Mouse (Mus musculus) kidney, embryonic 15.5 days (tissue): ENCODE results near the gene Ric8a. TPM values are rescaled to one million over a fixed set of nuclear protein-coding genes. Genes with fewer than 3 reads are reported as not detected.

ENCODE experiments used
- ATAC-seq: fragments of 200-750 bp; cut with Nextera tagmentation; replicated peaks from 2 replicates; pipeline ENCODE4 v1.8.0; 2017; ENCODE audit warnings: moderate TSS enrichment; ENCODE audit not compliant: low FRiP score
- H3K27ac ChIP-seq: fragments of 300-500 bp; sonication (generic); 2 replicates; pipeline ENCODE4 v1.5.1; 2015; ENCODE audit warnings: mild to moderate bottlenecking, inconsistent platforms
- H3K27me3 ChIP-seq: fragments of 300-500 bp; sonication (generic); 2 replicates; pipeline ENCODE4 v1.6.1; 2015; ENCODE audit warnings: inconsistent platforms
- H3K36me3 ChIP-seq: fragments of 300-500 bp; sonication (generic); 2 replicates; pipeline ENCODE4 v1.6.1; 2015; ENCODE audit warnings: inconsistent platforms
- H3K4me1 ChIP-seq: fragments of 300-500 bp; sonication (generic); 2 replicates; pipeline ENCODE4 v1.6.1; 2015; ENCODE audit warnings: inconsistent platforms
- H3K4me2 ChIP-seq: fragments of 300-500 bp; sonication (generic); 2 replicates; pipeline ENCODE4 v1.6.1; 2015; ENCODE audit warnings: moderate library complexity, mild to moderate bottlenecking, inconsistent platforms
- H3K4me3 ChIP-seq: fragments of 300-500 bp; sonication (generic); replicated peaks from 2 replicates; pipeline ENCODE4 v1.5.1; 2015; ENCODE audit warnings: mild to moderate bottlenecking, inconsistent platforms
- H3K9ac ChIP-seq: fragments of 300-500 bp; sonication (generic); 2 replicates; pipeline ENCODE4 v1.6.1; 2015; ENCODE audit warnings: mild to moderate bottlenecking, inconsistent platforms
- H3K9me3 ChIP-seq: fragments of 300-500 bp; sonication (generic); replicated peaks from 2 replicates; pipeline ENCODE4 v1.6.1; 2016; ENCODE audit warnings: inconsistent platforms
- WGBS: fragments of 180-500 bp; shearing (Covaris S2); methylation state at CpG from one replicate; pipeline ENCODE4 v1.1.7; 2015; ENCODE audit warnings: mixed read lengths; 5-methylcytosine and 5-hydroxymethylcytosine counted together
- polyA plus RNA-seq: library from polyadenylated mRNA; unstranded; fragments of >200 nt; fragmentation: Nextera tagmentation; extraction: Ambion mirVana; gene quantifications from 2 replicates; pipeline ENCODE4 v1.2.1, GENCODE M21; 2015

Gene Ric8a
- polyA plus RNA-seq: 54.8 and 59.7 TPM in 2 replicates

DNA sequence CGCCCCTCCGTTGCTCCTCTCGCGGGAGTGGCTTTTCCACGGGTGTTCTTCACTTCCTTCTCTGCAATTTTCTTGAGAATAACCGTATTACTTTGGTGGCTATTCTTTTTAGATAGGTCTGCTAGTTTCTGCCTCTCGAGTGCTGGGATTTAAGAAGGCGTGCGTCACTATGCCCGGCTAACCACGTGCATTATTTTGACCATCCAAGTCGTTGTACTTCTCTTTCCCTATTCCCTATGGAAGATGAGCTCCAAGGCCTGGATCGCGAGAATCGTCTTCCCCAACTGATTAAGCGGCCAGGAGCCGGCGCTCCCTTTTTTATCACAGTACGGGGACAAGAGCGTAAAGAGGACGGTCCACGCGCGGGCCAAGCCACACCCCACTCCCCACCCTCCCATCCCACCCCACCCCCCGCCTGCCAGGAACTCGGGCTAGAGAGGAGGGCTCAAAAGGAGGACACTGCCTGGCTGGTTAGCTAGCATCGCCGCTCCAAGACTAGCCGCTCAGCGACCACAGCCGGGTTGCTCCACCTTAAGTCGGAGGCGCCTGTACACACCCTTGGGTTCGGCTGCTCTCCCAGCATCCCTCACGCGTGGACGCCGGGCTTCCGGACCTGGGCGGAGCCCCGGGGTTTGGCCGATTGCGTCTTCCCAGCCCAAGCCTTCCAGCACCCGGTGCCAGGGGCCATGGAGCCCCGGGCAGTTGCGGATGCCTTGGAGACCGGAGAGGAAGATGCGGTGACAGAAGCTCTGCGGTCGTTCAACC lies at the start of gene Ric8a:
Gene Ric8a (plus strand): TSS at position 173 of the 765 bp plus-strand sequence.
- Histone ChIP-seq H3K4me3 (peak within 1 kb of the TSS; percentile 92), H3K9me3 (no peaks in the 10 kb centered on the region), H3K27me3 (no peaks in the 10 kb centered on the region), H3K4me2 (peak within 1 kb of the TSS; percentile 100), H3K4me1 (peaks cover 28% of the 10 kb centered on the region), H3K27ac (peak within 1 kb of the TSS; percentile 95), H3K9ac (peak within 1 kb of the TSS; percentile 93), H3K36me3 (peaks cover 65% of the 10 kb centered on the region)
- ATAC-seq: peak; percentile 86
- under 1% methylated on average over 50 of the region's 50 CpGs for WGBS

GRCm38 (mm10) chr7:140810496-140810895 lies 46.3 kb upstream of the Ric8a start:
- Histone ChIP-seq H3K9ac (no peak overlapping the region), H3K27ac (no peak overlapping the region), H3K9me3 (no peaks in the 10 kb centered on the region), H3K4me3 (no peak overlapping the region), H3K27me3 (no peaks in the 10 kb centered on the region), H3K4me2 (no peak overlapping the region), H3K36me3 (peaks cover 17% of the 10 kb centered on the region), H3K4me1 (no peaks in the 10 kb centered on the region)
- 93% methylated on average over 6 of the region's 6 CpGs for WGBS
- ATAC-seq: no peak

DNA sequence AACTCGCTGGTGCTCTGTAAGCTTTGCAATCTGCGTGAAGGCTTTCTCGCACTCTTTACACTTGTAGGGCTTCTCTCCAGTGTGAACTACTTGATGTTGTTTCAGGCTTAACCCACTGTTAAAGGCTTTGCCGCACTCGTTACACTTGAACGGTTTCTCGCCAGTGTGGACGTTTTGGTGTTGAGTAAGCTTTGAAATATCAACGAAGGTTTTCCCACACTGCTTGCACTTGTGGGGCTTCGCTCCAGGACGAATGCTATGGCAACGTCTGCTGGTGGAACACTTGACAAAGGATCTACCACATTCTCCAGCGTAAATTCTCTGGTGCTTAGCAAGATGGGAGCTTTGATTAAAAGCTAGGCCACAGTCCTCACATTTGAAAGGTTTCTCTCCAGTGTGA lies 45.0 kb upstream of the Ric8a start:
- Histone ChIP-seq H3K4me1 (no peaks in the 10 kb centered on the region), H3K9me3 (no peaks in the 10 kb centered on the region), H3K4me3 (no peak overlapping the region), H3K27me3 (no peaks in the 10 kb centered on the region), H3K4me2 (no peak overlapping the region), H3K27ac (no peak overlapping the region), H3K9ac (no peak overlapping the region), H3K36me3 (peaks cover 17% of the 10 kb centered on the region)
- WGBS: 83% methylated on average over 13 of the region's 13 CpGs
- ATAC-seq: no peak

DNA sequence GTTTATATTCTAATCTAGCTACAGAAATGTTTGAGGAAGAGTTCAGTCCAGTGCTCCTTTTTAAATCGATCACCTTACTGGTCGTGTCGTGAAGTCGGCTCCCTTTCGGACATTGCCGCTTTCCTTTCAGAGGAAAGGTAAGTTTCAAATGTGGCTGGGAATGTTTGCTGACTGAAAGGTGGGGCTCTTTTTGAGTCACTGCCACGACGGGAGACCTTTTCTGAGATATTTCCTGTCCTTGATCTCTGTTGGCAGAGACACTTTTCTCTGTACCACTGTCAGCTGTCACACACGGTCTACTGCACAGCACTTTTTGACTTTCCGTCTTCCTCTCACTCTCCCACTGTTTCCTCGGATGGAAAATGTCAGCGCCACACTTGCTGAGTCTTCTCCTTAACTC lies 43.9 kb upstream of the Ric8a start:
- 87% methylated on average over 12 of the region's 12 CpGs for WGBS
- H3K4me2 ChIP-seq: no peak overlapping the region
- ATAC-seq: no peak
- no peaks in the 10 kb centered on the region for H3K9me3 ChIP-seq
- no peaks in the 10 kb centered on the region for H3K4me1 ChIP-seq
- no peak overlapping the region for H3K9ac ChIP-seq
- no peak overlapping the region for H3K27ac ChIP-seq
- H3K27me3 ChIP-seq: no peaks in the 10 kb centered on the region
- H3K4me3 ChIP-seq: no peak overlapping the region
- H3K36me3 ChIP-seq: peaks cover 17% of the 10 kb centered on the region

DNA sequence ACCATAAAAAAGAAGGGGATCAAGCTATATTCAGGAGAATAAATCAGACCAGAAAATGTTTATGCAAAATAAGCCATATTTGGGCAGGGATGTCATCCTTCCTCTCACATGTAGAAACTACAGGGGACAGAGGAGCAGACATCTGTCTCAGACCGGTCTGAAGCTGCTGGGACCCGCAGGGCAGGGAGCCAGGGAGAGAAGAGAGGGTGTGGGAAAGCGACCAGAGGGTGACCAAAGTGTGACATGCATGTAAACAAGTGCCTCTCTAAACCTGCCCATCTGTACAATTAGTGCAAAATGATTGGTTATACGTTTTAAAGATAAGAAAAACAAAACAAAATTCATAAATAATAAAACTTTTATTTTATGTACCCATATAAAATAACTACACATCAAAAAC lies 36.6 kb upstream of the Ric8a start:
- no peak overlapping the region for H3K9ac ChIP-seq
- no peaks in the 10 kb centered on the region for H3K36me3 ChIP-seq
- WGBS: 63% methylated on average over 4 of the region's 4 CpGs
- H3K4me2 ChIP-seq: no peak overlapping the region
- H3K9me3 ChIP-seq: no peaks in the 10 kb centered on the region
- H3K4me3 ChIP-seq: no peak overlapping the region
- ATAC-seq: no peak
- no peaks in the 10 kb centered on the region for H3K27me3 ChIP-seq
- H3K4me1 ChIP-seq: peaks cover 10% of the 10 kb centered on the region
- H3K27ac ChIP-seq: no peak overlapping the region

DNA sequence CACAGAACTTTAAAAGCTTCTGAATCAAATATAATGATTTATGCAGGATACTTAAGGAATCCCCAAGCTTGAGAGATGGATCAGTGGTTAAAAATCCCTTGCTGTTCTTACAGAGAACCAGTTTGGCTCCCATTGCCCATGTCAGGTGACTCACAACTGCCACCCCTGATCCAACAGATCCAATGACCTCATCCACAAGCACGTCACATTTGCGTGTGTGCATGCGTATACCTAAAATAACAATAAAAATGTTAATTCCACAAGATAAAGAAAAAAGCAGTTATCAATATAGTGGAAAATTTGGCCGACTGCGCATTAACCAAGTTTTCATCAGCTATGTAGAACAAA lies 35.5 kb upstream of the Ric8a start:
- Histone ChIP-seq H3K4me3 (peak overlapping the region; percentile 56), H3K4me2 (peak overlapping the region; percentile 90), H3K36me3 (no peaks in the 10 kb centered on the region), H3K9ac (peak overlapping the region; percentile 42; the same call in 1 of the 2 replicates), H3K27ac (no peak overlapping the region), H3K27me3 (no peaks in the 10 kb centered on the region), H3K4me1 (peaks cover 10% of the 10 kb centered on the region), H3K9me3 (no peaks in the 10 kb centered on the region)
- 54% methylated on average over 5 of the region's 5 CpGs for WGBS
- ATAC-seq: 0 out of 2 replicates have a peak, but pooled peaks have one; percentile 22

- Histone ChIP-seq H3K36me3 (no peaks in the 10 kb centered on the region), H3K4me3 (peak within 1 kb of the TSS; percentile 56), H3K27ac (no peak within 1 kb of the TSS), H3K9ac (peak within 1 kb of the TSS; percentile 42), H3K4me1 (peaks cover 10% of the 10 kb centered on the region), H3K4me2 (peak within 1 kb of the TSS; percentile 90), H3K9me3 (no peaks in the 10 kb centered on the region), H3K27me3 (peaks cover 5% of the 10 kb centered on the region; the same call in 1 of the 2 replicates)
- ATAC-seq: peak; percentile 85
- WGBS: 2% methylated on average over 21 of the region's 21 CpGs
Observed at GRCm38 (mm10) chr7:140821653-140822329, 35.0 kb upstream of the Ric8a start, which contains the start of gene Zfp941. Gene Zfp941, minus strand, starts transcription at chr7:140822178.

- no peak for ATAC-seq
- no peaks in the 10 kb centered on the region for H3K36me3 ChIP-seq
- no peak overlapping the region for H3K4me3 ChIP-seq
- H3K27me3 ChIP-seq: peaks cover 7% of the 10 kb centered on the region; the same call in 1 of the 2 replicates
- H3K9me3 ChIP-seq: no peaks in the 10 kb centered on the region
- no peak overlapping the region for H3K9ac ChIP-seq
- no peak overlapping the region for H3K4me2 ChIP-seq
- no peak overlapping the region for H3K27ac ChIP-seq
- H3K4me1 ChIP-seq: peaks cover 10% of the 10 kb centered on the region
- WGBS: 90% methylated on average over 4 of the region's 4 CpGs
Observed at GRCm38 (mm10) chr7:140822731-140823130, 34.0 kb upstream of the Ric8a start.

DNA sequence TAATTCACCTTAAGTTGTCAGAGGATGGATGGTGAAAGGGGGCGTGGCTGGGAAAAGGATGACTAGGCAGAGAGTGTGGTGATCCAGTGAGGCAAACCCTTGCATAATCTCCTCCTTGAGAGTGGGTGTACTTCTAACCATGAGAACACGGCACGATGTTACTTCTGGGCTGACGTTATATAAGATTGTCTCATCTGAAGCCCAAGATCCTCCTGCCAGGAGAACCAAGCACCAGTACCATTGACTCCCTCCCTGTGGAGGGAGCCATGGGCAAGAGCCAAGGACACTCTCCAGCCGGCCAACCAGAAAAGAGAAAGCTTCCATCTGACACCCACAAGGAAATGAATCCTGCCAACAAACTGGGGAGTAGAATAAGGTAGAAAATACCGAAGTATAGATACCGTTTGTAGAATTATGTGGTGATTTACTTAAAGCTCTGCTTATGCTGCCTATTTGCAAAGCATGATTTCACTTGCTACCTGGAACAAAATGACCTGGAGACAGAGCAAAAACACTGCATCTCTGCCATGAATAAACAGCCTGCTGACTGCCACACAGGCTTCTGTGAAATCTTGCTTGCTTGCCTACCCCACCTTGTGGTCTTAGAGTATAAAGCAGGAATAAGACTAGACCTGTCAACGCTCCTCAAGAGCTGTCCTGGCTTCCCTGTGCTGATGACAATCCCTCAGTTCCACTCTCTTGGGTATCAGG lies 28.4 kb upstream of the Ric8a start:
- H3K36me3 ChIP-seq: no peaks in the 10 kb centered on the region
- no peak; the same call in 1 of the 2 replicates for ATAC-seq
- H3K27ac ChIP-seq: no peak overlapping the region
- H3K4me2 ChIP-seq: no peak overlapping the region
- no peaks in the 10 kb centered on the region for H3K4me1 ChIP-seq
- 30% methylated on average over 8 of the region's 8 CpGs for WGBS
- no peak overlapping the region for H3K9ac ChIP-seq
- no peaks in the 10 kb centered on the region for H3K9me3 ChIP-seq
- H3K4me3 ChIP-seq: no peak overlapping the region
- peaks cover 7% of the 10 kb centered on the region; the same call in 1 of the 2 replicates for H3K27me3 ChIP-seq

GRCm38 (mm10) chr7:140831447-140831846 lies 25.3 kb upstream of the Ric8a start:
- Histone ChIP-seq H3K4me2 (no peak overlapping the region), H3K27me3 (peaks cover 5% of the 10 kb centered on the region; the same call in 1 of the 2 replicates), H3K9ac (no peak overlapping the region), H3K27ac (no peak overlapping the region), H3K4me1 (no peaks in the 10 kb centered on the region), H3K36me3 (no peaks in the 10 kb centered on the region), H3K9me3 (no peaks in the 10 kb centered on the region), H3K4me3 (no peak overlapping the region)
- 62% methylated on average over 6 of the region's 6 CpGs for WGBS
- no peak for ATAC-seq

- 86% methylated on average over 4 of the region's 4 CpGs for WGBS
- no peaks in the 10 kb centered on the region for H3K36me3 ChIP-seq
Observed at GRCm38 (mm10) chr7:140833341-140833740, 23.4 kb upstream of the Ric8a start.

More at GRCm38 (mm10) chr7:140833341-140833740, 23.4 kb upstream of the Ric8a start:
- Histone ChIP-seq H3K4me3 (no peak overlapping the region), H3K27me3 (no peaks in the 10 kb centered on the region; the same call in 1 of the 2 replicates), H3K9me3 (no peaks in the 10 kb centered on the region), H3K4me1 (no peaks in the 10 kb centered on the region), H3K4me2 (no peak overlapping the region), H3K27ac (no peak overlapping the region), H3K9ac (no peak overlapping the region)
- no peak for ATAC-seq
